Mouse (Mus musculus) thymus, postnatal 25 days (tissue): ENCODE data around the gene Ssbp3.

Experiments used
- DNase-seq: peaks from one replicate; pipeline ENCODE4 v3.0.0; 2022

The Ssbp3 gene

DNA sequence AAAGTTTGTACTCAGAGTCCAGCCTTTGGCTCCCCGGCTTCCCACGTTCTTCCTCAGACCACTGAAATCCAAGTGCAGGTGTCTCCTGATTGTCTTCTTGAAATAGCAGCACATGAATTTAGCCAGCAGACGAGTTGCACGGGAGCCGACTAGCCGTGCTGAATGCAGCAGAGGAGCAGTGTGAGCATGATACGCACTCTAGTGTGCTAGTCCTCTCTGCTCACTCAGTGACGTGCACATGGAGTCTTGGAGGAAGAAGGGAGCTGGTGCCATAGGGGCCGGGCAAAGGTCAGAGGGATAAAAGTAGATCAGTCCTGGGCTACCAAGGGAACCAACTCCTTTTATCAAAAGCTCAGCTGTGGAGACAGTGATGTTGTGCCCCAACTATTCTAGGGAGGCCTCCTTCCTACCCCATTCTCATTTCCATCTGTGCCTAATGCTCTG lies 103.3 kb downstream of the Ssbp3 start:
- no peak for DNase-seq

DNA sequence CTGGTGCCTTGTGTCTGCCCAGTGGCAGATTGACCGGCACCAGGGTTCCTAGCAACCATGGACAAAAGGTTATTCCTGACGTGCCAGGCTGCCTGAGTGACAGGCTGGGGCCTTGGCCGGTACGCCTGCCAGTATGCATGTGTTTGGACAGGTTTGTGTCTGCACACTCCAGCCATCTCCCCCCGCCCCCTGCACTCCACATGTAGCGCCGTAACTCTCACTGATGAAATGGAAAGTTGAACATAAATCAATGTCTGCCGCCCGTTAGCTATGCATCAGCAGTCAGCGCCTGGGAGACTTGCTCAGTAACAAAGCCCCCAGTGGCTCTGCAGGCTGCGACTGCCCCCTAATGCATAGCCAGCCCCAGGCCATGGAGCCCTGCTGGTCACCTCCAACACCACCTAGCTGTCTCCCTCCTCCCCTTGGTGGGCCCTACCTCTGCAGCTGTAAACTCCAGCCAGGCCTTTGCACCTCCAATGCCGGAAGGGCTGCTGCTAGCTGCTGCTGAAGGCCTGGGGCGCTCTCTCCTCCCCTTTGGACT lies 105.5 kb downstream of the Ssbp3 start:
- no peak for DNase-seq

DNA sequence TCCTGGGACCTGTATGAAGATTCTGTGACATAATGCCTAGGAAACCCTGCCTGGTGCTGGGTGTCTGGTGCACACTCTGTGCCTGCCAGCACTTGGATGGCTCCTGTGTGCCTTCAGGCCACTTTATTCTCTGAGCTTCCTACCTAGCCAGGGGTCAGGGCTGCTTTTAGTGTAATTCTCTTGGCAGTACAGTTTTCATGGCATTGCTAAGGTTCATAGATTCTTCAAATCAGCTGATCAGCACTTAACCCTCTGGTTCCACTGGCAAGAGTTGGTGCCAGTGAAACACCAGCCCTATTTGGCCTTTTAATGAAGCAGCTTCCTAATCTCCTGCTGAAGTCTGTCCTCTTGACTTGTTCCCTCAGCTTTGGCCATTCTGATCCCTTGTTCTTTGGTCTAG lies 106.8 kb downstream of the Ssbp3 start:
- no peak for DNase-seq

DNA sequence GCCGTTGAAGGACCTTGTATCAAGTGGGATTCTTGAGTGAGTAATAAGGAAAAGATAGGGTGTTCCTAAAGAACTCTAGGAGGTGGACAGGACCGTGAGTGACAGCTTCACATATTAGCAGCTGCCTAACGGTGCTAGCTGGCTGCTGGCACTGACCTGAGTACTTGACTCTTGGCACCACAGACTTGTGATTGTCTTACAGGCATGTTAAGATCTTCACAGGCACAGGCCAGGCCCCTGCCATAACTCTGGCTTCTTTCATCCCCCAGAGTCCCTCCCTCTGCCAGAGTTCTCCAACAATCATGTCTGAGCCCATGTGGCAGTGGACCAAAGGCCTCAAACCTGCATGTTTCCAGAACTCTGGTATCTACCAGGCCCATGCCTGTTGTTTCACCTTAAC lies 108.0 kb downstream of the Ssbp3 start:
- DNase-seq, result no peak

DNA sequence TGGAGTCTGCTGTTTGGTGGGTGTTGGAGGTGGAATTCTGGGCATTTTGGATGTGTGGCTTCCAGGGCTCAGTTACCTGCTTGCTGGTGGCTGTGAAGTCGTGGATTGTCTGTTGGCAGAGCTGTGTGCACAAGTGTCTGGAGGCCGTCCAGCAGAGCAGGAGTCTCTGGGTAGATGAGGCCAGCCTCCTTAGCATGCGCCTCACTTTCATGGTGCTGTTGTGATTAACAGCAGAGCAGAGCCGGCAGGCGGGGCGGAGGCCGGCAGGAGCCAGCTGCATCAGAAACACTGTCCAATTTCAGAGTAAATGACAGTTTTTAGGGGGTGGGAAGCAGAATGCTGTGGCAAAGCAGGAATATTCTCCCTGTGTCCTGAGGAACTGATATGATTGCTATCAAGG lies 108.5 kb downstream of the Ssbp3 start:
- no peak for DNase-seq

- no peak for DNase-seq
These were observed 109.9 kb downstream of the Ssbp3 start for GRCm38 (mm10) chr4:107020287-107021000.

DNA sequence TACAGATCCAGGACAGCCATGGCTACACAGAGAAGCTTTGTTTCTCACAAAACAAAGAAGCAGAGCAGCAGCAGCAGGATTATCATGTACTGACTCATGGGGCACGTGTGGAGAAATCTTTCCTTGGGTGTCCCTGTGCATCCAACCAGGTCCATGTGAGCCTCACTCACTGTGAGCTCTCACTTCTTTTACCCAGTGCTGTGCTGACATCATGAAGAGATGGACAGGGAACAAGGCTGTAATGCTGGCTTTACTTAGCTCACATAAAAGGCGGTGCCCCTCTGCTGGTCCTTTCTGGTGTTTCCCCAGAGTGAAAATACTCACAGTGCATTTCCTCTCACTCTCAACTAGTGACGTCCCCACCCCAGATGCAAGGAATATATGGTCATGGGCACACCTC lies 111.0 kb downstream of the Ssbp3 start:
- DNase-seq, result no peak

- no peak for DNase-seq
These were observed 114.4 kb downstream of the Ssbp3 start for GRCm38 (mm10) chr4:107024899-107025298.

DNA sequence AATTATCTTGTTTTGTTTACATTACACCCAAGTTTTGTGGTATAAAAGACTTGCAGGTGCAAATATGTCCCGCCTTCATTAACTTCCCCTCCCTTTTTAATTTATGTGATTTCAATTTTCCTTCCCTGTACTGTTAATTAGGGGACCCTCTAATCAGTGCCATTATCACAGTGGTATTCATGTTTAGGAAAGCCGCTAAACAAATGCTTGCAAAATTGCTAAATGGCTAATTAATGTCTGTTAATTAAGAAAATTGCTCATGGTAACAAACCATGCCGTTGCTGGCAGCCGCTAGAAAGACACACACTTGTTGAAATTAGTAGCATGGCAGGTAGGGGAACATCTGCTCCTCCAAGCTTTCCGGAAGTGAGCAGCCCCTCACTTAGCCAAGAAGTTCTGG lies 114.9 kb downstream of the Ssbp3 start:
- no peak for DNase-seq

GRCm38 (mm10) chr4:107026451-107026850 lies 116.0 kb downstream of the Ssbp3 start:
- DNase-seq, result no peak

DNA sequence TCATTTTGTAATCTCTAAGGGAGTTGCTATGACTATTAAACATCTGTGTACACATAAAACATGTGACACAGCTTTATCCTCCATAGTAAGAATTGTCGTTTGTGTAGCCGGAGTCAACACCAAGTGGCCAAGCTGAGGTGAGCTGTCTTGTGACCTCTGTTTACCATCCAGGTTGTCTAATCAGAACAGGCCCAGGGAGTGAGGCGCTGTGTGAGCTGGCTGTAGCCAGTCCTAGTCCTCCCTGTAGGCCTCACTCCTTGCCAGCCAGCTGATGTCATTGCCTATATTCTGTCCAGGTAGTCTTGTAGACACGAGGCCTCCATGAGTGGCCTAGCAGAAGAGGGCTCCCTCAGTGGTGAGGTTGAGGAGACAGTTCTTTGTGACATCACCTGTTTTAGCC lies 125.2 kb downstream of the Ssbp3 start:
- no peak for DNase-seq

DNA sequence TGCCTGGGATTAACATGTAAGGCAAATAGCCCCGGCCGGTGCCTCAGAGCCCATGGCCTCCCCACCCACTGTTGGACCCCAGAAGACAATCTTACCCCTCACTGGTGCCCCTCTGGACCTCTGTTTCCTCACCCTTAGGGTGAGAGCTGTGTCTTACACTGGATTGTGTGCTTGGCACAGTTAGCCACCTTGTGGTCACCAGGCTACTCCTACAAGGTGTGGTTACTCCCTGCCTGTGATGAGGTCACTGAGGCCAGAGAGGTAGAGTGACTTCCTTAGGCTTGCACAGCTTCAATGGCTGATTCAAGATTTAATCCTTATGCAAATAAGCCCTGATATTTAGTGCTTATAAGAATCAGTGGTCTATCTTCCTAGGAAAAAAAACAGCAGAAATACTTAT lies 126.5 kb downstream of the Ssbp3 start:
- DNase-seq, result no peak

DNA sequence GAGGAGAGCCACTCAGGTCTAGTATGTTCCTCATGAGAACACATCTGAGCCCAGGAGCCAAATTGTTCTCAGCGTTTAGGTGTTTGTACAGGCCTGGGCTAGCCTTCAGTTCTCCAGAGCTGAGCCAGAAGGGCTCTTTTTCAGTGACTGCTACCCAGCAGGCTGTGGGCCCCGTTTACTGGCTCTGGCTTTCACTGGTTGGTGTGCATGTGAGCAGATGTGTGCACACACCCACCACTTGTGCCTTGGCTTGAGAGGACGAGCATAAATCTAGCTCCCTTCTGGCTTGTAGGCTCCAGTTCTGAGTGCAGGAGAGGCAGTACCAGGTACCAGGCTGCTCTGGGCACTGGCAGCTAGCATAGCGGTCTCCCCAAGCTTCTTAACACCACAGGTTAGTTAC lies 127.8 kb downstream of the Ssbp3 start:
- DNase-seq, result no peak

GRCm38 (mm10) chr4:107039270-107039669 lies 128.8 kb downstream of the Ssbp3 start:
- no peak for DNase-seq

- no peak for DNase-seq
These were observed 131.8 kb downstream of the Ssbp3 start for GRCm38 (mm10) chr4:107042304-107042703.

GRCm38 (mm10) chr4:107045188-107045587 lies 134.7 kb downstream of the Ssbp3 start:
- DNase-seq, result no peak

DNA sequence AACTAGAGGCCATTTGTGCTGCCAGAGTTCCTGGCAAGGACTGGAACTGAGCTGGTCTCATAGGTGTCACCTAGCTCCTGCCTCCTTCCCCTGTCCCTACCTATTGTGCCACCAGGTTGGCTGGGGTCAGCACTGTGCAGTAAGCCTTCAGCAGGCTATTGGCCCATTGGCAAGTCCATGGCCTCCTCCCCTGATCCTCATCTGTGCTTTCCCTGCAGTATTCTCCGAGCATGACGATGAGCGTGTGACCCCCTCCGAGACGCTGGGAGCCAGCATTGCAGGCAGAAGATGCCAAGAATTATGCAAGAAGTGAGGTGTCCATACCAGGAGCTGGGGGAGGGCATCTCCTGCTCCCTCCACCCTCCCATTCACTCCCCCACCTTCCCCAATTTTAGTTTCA lies 137.3 kb downstream of the Ssbp3 start:
- no peak for DNase-seq

DNA sequence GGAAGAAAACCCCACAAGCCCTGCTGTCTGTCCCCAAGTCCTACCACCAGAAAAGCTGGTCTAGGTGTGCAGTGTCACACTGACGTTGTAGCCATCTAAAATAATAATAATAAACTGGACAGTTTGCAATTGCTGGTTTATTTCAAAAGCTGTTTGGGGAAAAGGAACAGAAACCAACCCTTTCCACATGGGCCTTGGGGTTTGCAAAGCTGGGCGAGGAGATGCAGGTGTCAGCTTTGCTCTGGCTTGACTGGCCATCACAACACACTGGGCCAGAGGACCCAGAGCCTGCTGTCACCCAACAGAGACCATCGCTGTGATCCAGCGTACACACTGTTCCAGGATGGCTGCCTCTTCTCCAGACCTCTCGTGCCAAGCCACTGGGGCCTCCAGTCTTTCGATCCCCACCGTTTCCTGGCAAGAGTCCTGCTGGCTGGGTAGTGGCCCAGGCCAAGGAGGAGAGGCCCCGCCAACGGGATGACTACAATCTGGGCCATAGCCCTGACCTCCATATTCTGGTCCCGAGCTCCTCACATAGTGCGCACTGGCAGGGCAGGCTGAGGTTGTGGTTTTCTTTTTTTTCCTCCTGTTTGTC lies 138.2 kb downstream of the Ssbp3 start:
- no peak for DNase-seq

DNA sequence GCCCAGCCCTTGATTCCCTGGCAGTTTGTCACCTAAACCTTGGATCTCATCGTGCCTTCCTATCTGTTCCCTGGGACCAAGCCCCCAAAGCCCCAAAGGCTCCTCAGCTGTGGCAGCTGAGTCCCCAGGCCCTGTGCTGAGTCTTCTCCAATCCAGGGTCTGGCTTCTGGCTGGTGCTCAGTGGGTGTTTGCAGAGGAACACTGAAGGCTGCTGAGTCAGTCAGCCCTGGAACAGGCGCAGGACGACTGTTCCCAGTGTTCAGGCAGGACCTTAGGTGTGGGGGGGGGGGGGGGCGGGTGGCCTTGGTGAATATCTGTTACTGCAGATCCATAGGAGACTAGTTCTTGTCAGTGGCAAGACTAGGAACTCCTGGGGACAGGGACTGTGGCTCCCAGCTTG lies 141.4 kb downstream of the Ssbp3 start:
- no peak for DNase-seq

- no peak for DNase-seq
These were observed 142.6 kb downstream of the Ssbp3 start for GRCm38 (mm10) chr4:107052962-107053553.

- no peak for DNase-seq
These were observed 145.6 kb downstream of the Ssbp3 start for GRCm38 (mm10) chr4:107056088-107056487.

DNA sequence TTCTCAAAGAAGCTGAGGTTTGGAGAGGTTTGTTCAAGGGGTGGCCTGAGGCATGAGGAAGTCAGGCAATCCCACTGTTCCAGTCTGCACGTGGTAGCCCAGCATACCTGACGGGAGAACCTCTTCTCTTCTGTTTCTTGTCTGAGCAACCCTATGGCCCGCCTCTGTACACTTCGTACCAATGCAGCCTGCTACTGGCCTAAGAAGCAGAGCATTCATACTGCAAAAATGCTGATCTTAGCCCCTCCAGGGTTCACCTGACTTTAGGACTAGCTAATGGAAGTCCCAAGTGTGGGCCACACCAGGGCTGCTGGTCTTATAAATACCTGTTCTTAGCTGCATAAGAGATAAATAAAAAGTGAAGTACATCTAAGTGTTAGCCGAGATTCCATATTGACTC lies 147.8 kb downstream of the Ssbp3 start:
- DNase-seq, result no peak

GRCm38 (mm10) chr4:107058781-107059180 lies 148.3 kb downstream of the Ssbp3 start:
- DNase-seq, result no peak

GRCm38 (mm10) chr4:107061560-107061959 lies 151.1 kb downstream of the Ssbp3 start:
- no peak for DNase-seq
